Mouse (Mus musculus): ENCODE measurements at regions not wholly inside any gene's neighbourhood (a gene's known extent, or its start where the extent isn't known, plus 50 kb on each side); places are given as distances from the start of the nearest gene placed in this dataset.

DNA sequence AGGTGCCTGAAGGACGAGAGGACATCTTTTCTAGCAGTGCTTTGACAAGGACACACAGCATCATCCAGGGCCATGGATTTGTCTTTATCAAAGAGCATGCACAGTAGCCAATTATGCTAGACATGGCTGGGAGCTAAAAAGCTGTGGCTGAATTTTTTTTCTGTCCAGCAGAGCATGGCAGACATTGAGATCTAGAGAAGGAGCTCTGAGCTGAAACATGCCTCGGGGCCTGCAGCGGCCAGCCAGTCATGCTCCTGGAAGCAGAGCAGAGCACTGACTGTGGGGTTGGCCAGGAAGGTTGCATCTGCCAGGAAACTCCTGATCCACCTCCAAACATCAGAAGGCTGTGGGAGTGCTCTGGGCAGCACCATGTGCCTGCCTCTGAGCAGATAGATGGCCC is 580.5 kb downstream of the Tbc1d22a start:
- H3K36me3 ChIP-seq (ENCODE audit: insufficient read depth, low read length): no peaks in the 10 kb centered on the region
- no peak overlapping the region for H3K9ac ChIP-seq (replicated peaks; ENCODE audit: low read depth)
- H3K9me3 ChIP-seq (ENCODE audit: low read length): no peaks in the 10 kb centered on the region
- H3K27me3 ChIP-seq (replicated peaks; ENCODE audit: insufficient read depth, low read length): no peaks in the 10 kb centered on the region
- H3K4me3 ChIP-seq (ENCODE audit: low read depth, low read length): no peak overlapping the region
- no peak overlapping the region for H3K27ac ChIP-seq (ENCODE audit: low read length)
- H3K4me2 ChIP-seq (replicated peaks; ENCODE audit: low read depth, low read length): no peak overlapping the region
- DNase-seq (ENCODE audit: low spot score) (no peak), ATAC-seq (no peak)
- no peaks in the 10 kb centered on the region for H3K4me1 ChIP-seq (ENCODE audit: insufficient read depth, low read depth, low read length)
- WGBS: 72% methylated on average over 3 of the region's 3 CpGs
- TF ChIP-seq EP300 (IDR thresholded peaks at IDR 0.05): no peak
- no peak for TF ChIP-seq CTCF (IDR thresholded peaks at IDR 0.05)

DNA sequence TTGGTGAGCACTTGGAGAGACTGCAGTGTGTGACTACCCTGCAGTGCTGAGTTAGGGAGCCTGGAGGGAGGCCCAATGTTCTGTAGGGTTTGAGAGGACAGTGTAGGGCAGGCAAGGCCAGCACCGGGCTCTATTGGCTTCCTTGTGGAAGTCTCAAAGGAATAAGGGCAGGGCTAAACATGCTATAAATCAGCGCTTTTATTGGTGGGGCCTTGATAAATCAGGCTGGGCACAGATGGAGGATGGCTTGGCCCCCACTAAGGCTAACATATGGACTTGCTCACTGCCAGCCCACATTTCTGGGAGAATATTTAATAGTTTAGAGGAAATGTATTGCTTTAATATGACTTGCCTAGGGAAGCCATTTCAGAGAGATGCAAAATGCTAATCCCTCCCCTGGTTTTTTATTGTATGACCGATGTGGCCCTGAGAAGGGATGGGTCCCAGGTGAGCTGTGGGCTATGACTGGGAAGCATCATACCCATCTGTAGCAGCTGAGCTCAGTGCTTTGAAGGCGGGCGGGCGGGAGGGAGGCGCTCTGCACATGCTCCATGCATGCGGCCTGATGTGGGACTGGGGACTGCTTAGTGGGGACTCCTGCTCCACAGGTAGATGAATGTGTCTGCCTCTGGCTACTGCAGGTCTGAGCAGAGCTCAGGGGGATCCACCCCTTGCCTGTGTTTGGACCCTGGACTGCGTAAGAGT is 584.4 kb downstream of the Tbc1d22a start:
- no peak overlapping the region for H3K27ac ChIP-seq (ENCODE audit: low read length)
- H3K27me3 ChIP-seq (replicated peaks; ENCODE audit: insufficient read depth, low read length): no peaks in the 10 kb centered on the region
- H3K4me3 ChIP-seq (ENCODE audit: low read depth, low read length): no peak overlapping the region
- H3K4me2 ChIP-seq (replicated peaks; ENCODE audit: low read depth, low read length): no peak overlapping the region
- H3K36me3 ChIP-seq (ENCODE audit: insufficient read depth, low read length): no peaks in the 10 kb centered on the region
- no peak overlapping the region for H3K9ac ChIP-seq (replicated peaks; ENCODE audit: low read depth)
- H3K9me3 ChIP-seq (ENCODE audit: low read length): no peaks in the 10 kb centered on the region
- WGBS: 90% methylated on average over 9 of the region's 9 CpGs
- DNase-seq (ENCODE audit: low spot score): no peak
- ATAC-seq: no peak
- no peaks in the 10 kb centered on the region for H3K4me1 ChIP-seq (ENCODE audit: insufficient read depth, low read depth, low read length)
- no peak for TF ChIP-seq EP300 (IDR thresholded peaks at IDR 0.05)

DNA sequence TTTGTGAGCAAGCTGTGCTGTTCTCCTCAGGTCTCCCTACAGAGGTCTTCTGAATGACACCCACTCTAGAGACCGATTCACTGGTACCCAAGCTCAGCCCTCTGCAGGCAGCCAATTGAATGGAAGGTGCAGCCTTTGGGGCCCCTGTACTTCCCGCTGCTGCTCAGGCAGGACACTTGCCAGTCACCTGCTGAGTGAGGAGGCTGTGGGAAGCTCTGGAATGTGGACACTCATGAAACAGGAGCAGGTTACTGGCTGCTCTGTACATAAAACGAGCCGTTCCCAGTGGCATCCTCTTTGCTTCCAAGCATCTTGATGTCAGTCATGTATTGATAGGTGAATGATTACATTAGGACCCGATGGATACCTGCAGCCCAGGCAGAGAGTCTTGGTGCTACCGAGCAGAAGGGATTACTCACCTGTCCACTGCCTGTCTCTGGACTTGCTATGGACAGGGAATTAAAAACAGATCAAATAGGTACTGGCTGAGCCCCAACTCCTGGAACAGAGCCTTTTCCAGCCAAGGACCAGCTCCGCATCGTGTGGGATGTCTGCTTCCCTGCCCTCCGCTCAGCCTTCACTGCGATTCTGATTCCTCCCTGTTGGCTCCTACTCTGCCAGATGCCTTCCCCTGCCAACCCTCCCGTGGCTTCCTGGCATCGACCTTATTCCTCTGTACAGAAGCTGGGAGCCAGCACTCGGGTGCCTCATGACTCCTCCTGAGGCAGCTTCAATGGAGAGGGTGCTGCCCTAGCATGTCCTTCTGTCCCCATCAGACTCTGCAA is 593.2 kb downstream of the Tbc1d22a start:
- H3K9ac ChIP-seq (replicated peaks; ENCODE audit: low read depth): no peak overlapping the region
- WGBS: 59% methylated on average over 13 of the region's 13 CpGs
- H3K4me2 ChIP-seq (replicated peaks; ENCODE audit: low read depth, low read length): no peak overlapping the region
- H3K27me3 ChIP-seq (replicated peaks; ENCODE audit: insufficient read depth, low read length): no peaks in the 10 kb centered on the region
- no peak overlapping the region for H3K27ac ChIP-seq (ENCODE audit: low read length)
- H3K9me3 ChIP-seq (ENCODE audit: low read length): no peaks in the 10 kb centered on the region
- DNase-seq (ENCODE audit: low spot score): no peak
- no peak overlapping the region for H3K4me3 ChIP-seq (ENCODE audit: low read depth, low read length)
- no peaks in the 10 kb centered on the region for H3K4me1 ChIP-seq (ENCODE audit: insufficient read depth, low read depth, low read length)
- ATAC-seq: no peak
- H3K36me3 ChIP-seq (ENCODE audit: insufficient read depth, low read length): no peaks in the 10 kb centered on the region
- TF ChIP-seq CTCF (IDR thresholded peaks at IDR 0.05) (no peak), EP300 (IDR thresholded peaks at IDR 0.05) (no peak)

DNA sequence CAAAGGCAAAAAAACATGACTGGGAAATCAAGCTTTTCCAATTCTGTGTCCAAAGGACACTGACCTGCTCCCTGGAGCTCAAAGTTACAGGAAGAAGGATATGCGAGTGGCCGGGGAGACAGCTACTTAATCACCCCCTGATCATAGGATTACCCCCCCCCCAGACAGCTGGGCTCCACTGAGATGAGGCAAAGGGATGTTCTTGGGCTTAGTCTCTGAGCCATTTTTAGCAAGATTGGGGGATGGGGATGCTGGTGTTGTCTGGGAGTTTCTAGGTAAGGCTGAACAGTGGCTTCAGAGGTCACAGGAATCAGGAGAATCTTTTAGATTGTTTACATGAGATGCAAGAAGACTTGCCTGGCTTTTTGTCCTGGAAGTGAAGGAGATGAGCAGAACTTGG is 597.6 kb downstream of the Tbc1d22a start:
- Histone ChIP-seq H3K9ac (replicated peaks; ENCODE audit: low read depth) (no peak overlapping the region), H3K4me1 (ENCODE audit: insufficient read depth, low read depth, low read length) (no peaks in the 10 kb centered on the region), H3K27ac (ENCODE audit: low read length) (no peak overlapping the region), H3K4me3 (ENCODE audit: low read depth, low read length) (no peak overlapping the region), H3K4me2 (replicated peaks; ENCODE audit: low read depth, low read length) (no peak overlapping the region), H3K27me3 (replicated peaks; ENCODE audit: insufficient read depth, low read length) (no peaks in the 10 kb centered on the region), H3K9me3 (ENCODE audit: low read length) (no peaks in the 10 kb centered on the region), H3K36me3 (ENCODE audit: insufficient read depth, low read length) (no peaks in the 10 kb centered on the region)
- WGBS: 32% methylated on average over 2 of the region's 2 CpGs
- ATAC-seq: no peak
- DNase-seq (ENCODE audit: low spot score): no peak
- TF ChIP-seq CTCF (IDR thresholded peaks at IDR 0.05) (no peak), EP300 (IDR thresholded peaks at IDR 0.05) (no peak)

DNA sequence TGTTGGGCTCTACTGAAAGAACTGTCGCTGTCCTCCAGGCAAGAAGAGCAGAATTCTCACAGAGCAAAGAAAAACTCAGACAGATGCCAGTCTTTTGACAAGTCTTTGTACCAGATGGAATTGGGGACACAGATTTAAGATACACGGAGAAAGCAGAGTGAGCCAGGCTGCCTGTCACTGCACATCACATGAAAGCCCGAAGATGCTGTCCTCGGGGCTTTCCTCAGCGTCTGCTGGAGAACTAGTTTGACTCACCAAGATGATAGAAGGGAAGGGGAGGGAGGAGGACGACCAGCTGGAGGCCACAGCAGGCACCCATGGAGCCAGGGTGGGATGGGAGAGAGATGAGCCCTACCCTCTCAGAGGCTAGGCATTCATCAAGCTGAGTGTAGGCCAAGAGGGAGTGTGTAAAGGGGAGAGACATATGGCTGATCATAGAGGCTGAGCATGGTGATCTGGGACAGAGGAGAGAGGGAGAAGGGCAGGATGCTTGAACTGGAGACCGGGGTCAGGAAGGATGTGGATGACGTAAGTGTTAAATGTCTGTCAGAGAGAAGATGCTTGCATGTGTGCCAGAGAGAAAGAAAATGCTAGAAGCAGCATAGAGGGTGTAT is 600.7 kb downstream of the Tbc1d22a start:
- Histone ChIP-seq H3K9ac (replicated peaks; ENCODE audit: low read depth) (no peak overlapping the region), H3K36me3 (ENCODE audit: insufficient read depth, low read length) (no peaks in the 10 kb centered on the region), H3K27me3 (replicated peaks; ENCODE audit: insufficient read depth, low read length) (no peaks in the 10 kb centered on the region), H3K9me3 (ENCODE audit: low read length) (no peaks in the 10 kb centered on the region), H3K4me1 (ENCODE audit: insufficient read depth, low read depth, low read length) (no peaks in the 10 kb centered on the region), H3K4me3 (ENCODE audit: low read depth, low read length) (no peak overlapping the region), H3K4me2 (replicated peaks; ENCODE audit: low read depth, low read length) (no peak overlapping the region), H3K27ac (ENCODE audit: low read length) (no peak overlapping the region)
- no peak for TF ChIP-seq CTCF (IDR thresholded peaks at IDR 0.05)
- TF ChIP-seq EP300 (IDR thresholded peaks at IDR 0.05): no peak
- DNase-seq (ENCODE audit: low spot score) (peak; percentile 17), ATAC-seq (peak; percentile 58)
- WGBS: 49% methylated on average over 8 of the region's 8 CpGs

DNA sequence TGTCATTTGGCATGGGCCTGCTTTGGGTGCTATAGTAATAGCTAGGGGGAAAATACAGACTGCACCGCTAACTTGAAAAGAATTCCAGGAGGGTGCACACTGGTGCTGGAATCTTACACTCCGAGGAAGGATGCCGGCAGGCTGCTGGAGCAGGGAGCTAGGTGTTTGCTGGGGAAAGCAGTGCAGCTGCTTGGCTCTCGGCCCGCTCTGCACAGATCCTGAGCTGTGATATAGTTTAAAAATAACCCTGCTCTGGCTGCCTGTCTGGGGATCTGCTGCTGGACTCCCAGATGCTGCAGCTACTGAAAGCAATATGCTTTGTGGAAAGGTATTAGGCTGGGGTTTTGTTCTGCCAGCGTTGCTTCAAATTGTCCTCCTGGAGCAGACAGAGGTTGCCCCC is 621.7 kb downstream of the Tbc1d22a start:
- H3K36me3 ChIP-seq (ENCODE audit: insufficient read depth, low read length): no peaks in the 10 kb centered on the region
- ATAC-seq (no peak), DNase-seq (ENCODE audit: low spot score) (peak; percentile 7)
- no peak overlapping the region for H3K4me2 ChIP-seq (replicated peaks; ENCODE audit: low read depth, low read length)
- H3K4me3 ChIP-seq (ENCODE audit: low read depth, low read length): no peak overlapping the region
- no peak overlapping the region for H3K9ac ChIP-seq (replicated peaks; ENCODE audit: low read depth)
- H3K4me1 ChIP-seq (ENCODE audit: insufficient read depth, low read depth, low read length): no peaks in the 10 kb centered on the region
- 37% methylated on average over 6 of the region's 6 CpGs for WGBS
- H3K9me3 ChIP-seq (ENCODE audit: low read length): no peaks in the 10 kb centered on the region
- H3K27ac ChIP-seq (ENCODE audit: low read length): no peak overlapping the region
- H3K27me3 ChIP-seq (replicated peaks; ENCODE audit: insufficient read depth, low read length): no peaks in the 10 kb centered on the region
- TF ChIP-seq EP300 (IDR thresholded peaks at IDR 0.05) (no peak), CTCF (IDR thresholded peaks at IDR 0.05) (no peak)

Data from lung, postnatal 0 days (tissue).